Mouse (Mus musculus) kidney, embryonic 16.5 days (tissue): ENCODE data around the gene Ctnnbip1. TPM values are rescaled to one million over a fixed set of nuclear protein-coding genes. Genes with fewer than 3 reads are reported as not detected.

ENCODE experiments used
- ATAC-seq: fragments of 200-750 bp; cut with Nextera tagmentation; 2 replicates; pipeline ENCODE4 v1.8.0; 2017; ENCODE audit warnings: moderate TSS enrichment; ENCODE audit not compliant: low FRiP score, low TSS enrichment
- H3K27ac ChIP-seq: fragments of 300-500 bp; sonication (generic); 2 replicates; pipeline ENCODE4 v1.5.1; 2014; ENCODE audit warnings: low read length
- H3K27me3 ChIP-seq: fragments of 300-500 bp; sonication (generic); 2 replicates; pipeline ENCODE4 v1.6.1; 2014; ENCODE audit warnings: low read length, control low read depth, mixed read lengths; ENCODE audit not compliant: insufficient read depth
- H3K36me3 ChIP-seq: fragments of 300-500 bp; sonication (generic); 2 replicates; pipeline ENCODE4 v1.6.1; 2014; ENCODE audit warnings: low read length, control low read depth, mixed read lengths; ENCODE audit not compliant: insufficient read depth
- H3K4me1 ChIP-seq: fragments of 300-500 bp; sonication (generic); 2 replicates; pipeline ENCODE4 v1.6.1; 2014; ENCODE audit warnings: low read length, control low read depth, mixed read lengths; ENCODE audit not compliant: insufficient read depth
- H3K4me2 ChIP-seq: fragments of 300-500 bp; sonication (generic); replicated peaks from 2 replicates; pipeline ENCODE4 v1.6.1; 2014; ENCODE audit warnings: low read depth, low read length
- H3K4me3 ChIP-seq: fragments of 300-500 bp; sonication (generic); 2 replicates; pipeline ENCODE4 v1.5.1; 2014; ENCODE audit warnings: mild to moderate bottlenecking, low read length
- H3K9ac ChIP-seq: fragments of 300-500 bp; sonication (generic); replicated peaks from 2 replicates; pipeline ENCODE4 v1.6.1; 2014; ENCODE audit warnings: low read length
- H3K9me3 ChIP-seq: fragments of 300-500 bp; sonication (generic); 2 replicates; pipeline ENCODE4 v1.6.1; 2016; ENCODE audit warnings: low read length, control low read depth
- WGBS: fragments of 180-500 bp; shearing (Covaris S2); extraction: QIAGEN DNeasy Blood & Tissue Kit; methylation state at CpG from one replicate; pipeline ENCODE4 v1.1.7; 2014; 5-methylcytosine and 5-hydroxymethylcytosine counted together
- polyA plus RNA-seq: library from polyadenylated mRNA; unstranded; fragments of >200 nt; fragmentation: Nextera tagmentation; extraction: Ambion mirVana; gene quantifications from 2 replicates; pipeline ENCODE4 v1.2.1, GENCODE M21; 2015

The Ctnnbip1 gene
- polyA plus RNA-seq, 1 experiment from 2014 or later: 57.4 TPM

DNA sequence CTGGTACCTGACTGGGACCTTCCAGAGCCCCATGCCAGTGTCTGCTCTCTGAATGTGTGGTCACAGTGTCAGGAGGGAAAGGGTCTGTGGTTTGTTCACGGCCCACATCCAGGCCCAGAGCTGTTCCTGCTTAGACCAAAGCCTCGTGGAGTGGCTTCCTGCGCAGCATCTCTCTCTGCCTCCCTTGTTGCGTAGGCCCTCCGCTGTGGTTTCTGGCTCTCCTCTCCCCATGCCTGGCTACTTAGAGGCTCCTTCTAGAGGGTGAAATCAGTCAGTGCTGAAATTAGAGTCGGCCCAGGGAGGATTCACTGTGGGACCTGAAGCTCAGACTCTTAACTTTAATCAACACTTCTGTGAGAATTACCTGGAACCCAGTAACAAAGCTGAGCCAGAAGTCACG is 35.8 kb downstream of the Ctnnbip1 start:
- no peak for ATAC-seq
- Histone ChIP-seq H3K4me3 (no peak overlapping the region), H3K4me2 (no peak overlapping the region), H3K9me3 (no peaks in the 10 kb centered on the region), H3K9ac (no peak overlapping the region), H3K27ac (no peak overlapping the region), H3K27me3 (no peaks in the 10 kb centered on the region), H3K4me1 (no peaks in the 10 kb centered on the region), H3K36me3 (no peaks in the 10 kb centered on the region)
- 67% methylated on average over 7 of the region's 7 CpGs for WGBS

DNA sequence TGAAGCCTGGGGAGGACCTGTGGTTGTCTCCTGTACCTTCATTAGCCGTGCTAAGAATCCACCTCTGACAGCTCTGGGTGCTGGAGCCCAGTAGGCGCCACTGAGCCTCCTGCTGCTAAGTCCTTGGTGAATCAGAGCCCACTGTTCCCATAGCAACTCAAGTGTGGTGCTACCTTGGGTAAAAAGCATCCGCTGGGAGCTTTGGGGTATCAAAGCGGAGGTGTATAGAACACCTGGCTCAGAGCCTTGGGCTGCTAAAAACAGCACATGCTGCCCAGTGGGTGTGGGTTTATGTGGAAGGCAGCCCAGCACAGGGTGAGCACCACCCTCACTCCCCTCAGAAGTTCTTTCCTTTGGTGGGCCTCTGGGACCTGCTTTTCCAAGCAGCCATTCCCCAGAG is 38.1 kb downstream of the Ctnnbip1 start:
- no peaks in the 10 kb centered on the region for H3K9me3 ChIP-seq
- no peaks in the 10 kb centered on the region for H3K4me1 ChIP-seq
- H3K4me3 ChIP-seq: no peak overlapping the region
- H3K27me3 ChIP-seq: no peaks in the 10 kb centered on the region
- H3K4me2 ChIP-seq: no peak overlapping the region
- no peak overlapping the region for H3K27ac ChIP-seq
- peaks cover 11% of the 10 kb centered on the region; the same call in 1 of the 2 replicates for H3K36me3 ChIP-seq
- 93% methylated on average over 4 of the region's 4 CpGs for WGBS
- H3K9ac ChIP-seq: no peak overlapping the region
- no peak for ATAC-seq

DNA sequence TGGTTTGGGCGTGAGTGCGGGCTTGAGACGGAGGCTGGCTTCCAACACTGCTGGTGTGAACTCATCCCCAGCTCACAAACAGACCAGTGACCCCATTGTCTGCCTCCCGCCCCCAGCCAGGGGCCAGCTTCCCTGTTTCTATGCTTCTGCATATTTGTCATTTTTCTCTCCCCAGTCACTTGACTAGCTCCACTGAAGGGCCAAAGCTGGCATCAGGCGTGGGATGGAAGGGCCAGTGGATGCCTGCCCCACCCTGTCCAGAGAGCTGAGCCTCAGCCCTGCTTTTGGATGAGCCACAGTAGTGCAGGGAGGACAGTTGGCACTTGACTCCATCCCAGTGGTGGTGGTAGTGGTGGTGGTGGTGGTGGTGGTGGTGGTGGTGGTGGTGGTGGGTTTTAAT is 39.9 kb downstream of the Ctnnbip1 start:
- Histone ChIP-seq H3K9me3 (no peaks in the 10 kb centered on the region), H3K27me3 (no peaks in the 10 kb centered on the region), H3K27ac (no peak overlapping the region), H3K4me1 (peaks cover 5% of the 10 kb centered on the region), H3K4me3 (no peak overlapping the region), H3K36me3 (peaks cover 11% of the 10 kb centered on the region; the same call in 1 of the 2 replicates), H3K9ac (no peak overlapping the region), H3K4me2 (no peak overlapping the region)
- 84% methylated on average over 5 of the region's 5 CpGs for WGBS
- no peak for ATAC-seq

DNA sequence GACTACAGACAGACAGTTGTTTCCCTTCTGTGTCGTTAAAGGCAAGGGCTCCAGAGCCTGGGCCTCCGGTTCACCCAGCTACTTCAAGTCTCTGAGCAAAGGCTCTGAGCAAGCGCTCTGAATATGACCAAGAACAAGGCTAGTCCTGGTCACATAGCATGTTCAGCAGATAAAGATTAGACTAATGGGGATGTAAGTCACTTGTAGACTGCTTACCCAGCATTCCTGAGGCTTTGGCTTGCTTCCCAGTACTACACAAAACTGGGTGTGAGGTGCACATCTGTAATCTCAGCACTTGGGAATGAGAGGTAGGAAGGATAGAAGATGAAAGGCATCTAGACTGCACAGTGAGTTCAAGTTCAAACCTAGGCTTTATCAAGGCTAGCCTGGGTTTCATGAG is 40.4 kb downstream of the Ctnnbip1 start:
- Histone ChIP-seq H3K9me3 (no peaks in the 10 kb centered on the region), H3K4me3 (no peak overlapping the region)
- ATAC-seq: no peak

DNA sequence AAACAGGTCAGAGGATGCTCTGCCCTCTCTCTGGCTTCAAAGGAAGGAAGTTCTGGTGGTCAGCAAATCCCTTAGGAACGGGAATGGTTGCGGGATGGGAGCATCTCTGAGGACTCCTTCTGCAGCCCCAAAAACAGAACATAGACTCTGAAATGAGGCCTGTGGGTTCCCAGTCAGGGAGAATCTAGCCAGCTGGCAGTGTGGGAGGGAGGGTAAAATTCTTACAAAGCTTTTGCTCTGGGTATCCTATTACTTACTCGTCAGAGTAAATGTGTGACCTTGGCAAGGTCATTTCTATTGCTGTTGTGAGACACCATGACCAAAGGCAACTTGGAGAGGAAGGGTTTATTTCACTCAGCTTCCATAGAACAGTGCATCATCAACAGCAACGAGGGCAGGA is 43.4 kb downstream of the Ctnnbip1 start:
- Histone ChIP-seq H3K27ac (no peak overlapping the region), H3K9me3 (no peaks in the 10 kb centered on the region), H3K36me3 (peaks cover 11% of the 10 kb centered on the region; the same call in 1 of the 2 replicates), H3K4me2 (no peak overlapping the region), H3K4me3 (no peak overlapping the region), H3K27me3 (no peaks in the 10 kb centered on the region), H3K4me1 (peaks cover 20% of the 10 kb centered on the region), H3K9ac (no peak overlapping the region)
- no peak for ATAC-seq
- WGBS: 73% methylated on average over 4 of the region's 4 CpGs

More for the DNA sequence above, 40.4 kb downstream of the Ctnnbip1 start:
- Histone ChIP-seq H3K27ac (no peak overlapping the region), H3K4me1 (peaks cover 8% of the 10 kb centered on the region), H3K36me3 (peaks cover 11% of the 10 kb centered on the region; the same call in 1 of the 2 replicates), H3K9ac (no peak overlapping the region), H3K4me2 (no peak overlapping the region), H3K27me3 (no peaks in the 10 kb centered on the region)
- WGBS: 86% methylated on average over 3 of the region's 3 CpGs

DNA sequence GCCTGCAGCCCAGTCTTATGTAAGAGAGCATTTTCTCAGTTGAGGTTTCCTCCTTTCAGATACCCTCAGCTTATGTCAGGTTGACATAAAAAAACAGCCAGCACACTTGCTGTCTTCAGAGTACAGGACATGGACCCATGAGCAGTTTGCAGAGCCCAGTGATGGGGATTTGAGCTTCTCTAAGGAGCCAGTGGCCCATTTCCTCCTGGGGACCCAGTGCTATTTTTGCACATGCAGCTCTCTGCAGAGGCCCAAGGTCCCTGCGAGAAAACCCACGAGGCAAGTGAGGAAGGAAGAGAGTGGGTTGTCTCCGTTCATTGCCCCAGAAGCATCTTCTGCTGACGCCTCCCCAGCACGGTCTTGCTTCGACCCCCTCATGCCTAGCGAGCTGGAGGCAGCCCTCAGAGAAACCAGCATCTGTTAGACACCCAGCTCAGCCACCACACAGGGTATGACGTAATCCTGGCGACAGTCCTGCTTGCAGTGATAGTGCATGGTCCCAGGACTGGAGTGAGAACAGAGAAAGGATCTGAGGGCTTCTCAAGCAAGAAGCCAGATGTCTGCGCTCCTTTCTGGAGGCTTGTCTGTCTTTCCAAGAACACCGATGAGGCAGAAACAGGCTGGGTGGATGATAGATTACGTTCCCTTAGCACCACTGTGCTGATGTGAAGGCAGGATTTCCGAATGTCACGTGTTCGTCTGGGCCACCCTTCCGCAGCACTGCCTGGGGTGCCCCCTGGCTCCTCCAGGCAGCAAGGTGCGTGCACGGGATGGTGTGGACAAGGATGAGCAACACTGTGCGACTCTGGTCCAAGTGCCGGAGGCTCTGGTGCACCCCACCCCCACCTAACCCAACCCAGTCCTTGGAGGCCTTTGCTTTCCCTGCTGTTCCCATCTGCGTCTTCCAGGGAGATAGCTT is 44.2 kb downstream of the Ctnnbip1 start:
- 63% methylated on average over 21 of the region's 21 CpGs for WGBS
- no peak for ATAC-seq
- Histone ChIP-seq H3K27me3 (no peaks in the 10 kb centered on the region), H3K4me3 (no peak overlapping the region), H3K36me3 (peaks cover 11% of the 10 kb centered on the region; the same call in 1 of the 2 replicates), H3K4me1 (peaks cover 21% of the 10 kb centered on the region), H3K27ac (no peak overlapping the region), H3K9ac (no peak overlapping the region; the same call in 1 of the 2 replicates), H3K4me2 (no peak overlapping the region), H3K9me3 (no peaks in the 10 kb centered on the region)

DNA sequence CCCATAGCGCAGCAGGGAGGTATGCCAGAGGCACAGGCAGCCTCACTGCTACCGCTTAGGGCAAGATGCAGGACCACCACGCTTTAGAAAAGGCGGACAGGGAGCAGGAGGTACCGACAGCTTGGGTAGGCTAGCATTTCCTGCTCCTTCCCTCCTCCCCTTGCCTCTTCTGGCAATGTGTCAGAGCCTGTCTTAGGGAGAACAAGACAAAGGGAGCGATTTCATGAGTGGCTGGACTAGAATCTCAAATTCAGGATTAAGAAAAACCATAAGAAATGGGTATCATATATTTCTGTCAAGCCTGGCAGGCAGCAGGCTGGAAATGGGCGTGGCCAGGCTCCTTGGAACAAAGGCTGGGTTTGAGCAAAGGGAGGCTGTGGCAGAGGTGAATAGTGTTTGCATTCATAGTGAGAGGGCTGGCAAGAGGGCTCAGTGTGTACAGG is 44.9 kb downstream of the Ctnnbip1 start:
- 42% methylated on average over 7 of the region's 7 CpGs for WGBS
- H3K27me3 ChIP-seq: no peaks in the 10 kb centered on the region
- H3K36me3 ChIP-seq: peaks cover 11% of the 10 kb centered on the region; the same call in 1 of the 2 replicates
- no peak overlapping the region for H3K27ac ChIP-seq
- peaks cover 23% of the 10 kb centered on the region for H3K4me1 ChIP-seq
- no peaks in the 10 kb centered on the region for H3K9me3 ChIP-seq
- ATAC-seq: no peak
- no peak overlapping the region for H3K4me2 ChIP-seq
- no peak overlapping the region for H3K4me3 ChIP-seq
- H3K9ac ChIP-seq: no peak overlapping the region; the same call in 1 of the 2 replicates

DNA sequence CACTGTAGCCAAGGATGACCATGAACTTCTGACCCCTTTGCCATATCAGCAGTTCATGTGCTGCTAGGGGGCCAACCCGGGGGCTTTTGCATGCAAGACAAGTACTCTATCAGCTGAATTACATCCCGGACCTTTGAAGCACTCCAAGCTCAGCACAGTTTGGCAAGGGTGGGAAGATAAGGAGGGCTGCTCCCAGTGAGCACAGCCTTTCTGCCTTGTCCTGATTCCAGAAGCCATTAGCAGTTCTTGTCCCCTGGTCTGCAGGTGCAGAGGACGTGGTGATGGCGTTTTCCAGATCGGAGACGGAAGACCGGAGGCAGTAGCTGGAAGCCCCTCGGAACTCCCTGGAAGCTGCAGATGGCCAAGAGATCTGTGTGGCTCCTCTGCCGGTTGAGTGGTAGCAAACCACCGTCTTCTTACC is 45.9 kb downstream of the Ctnnbip1 start:
- WGBS: 79% methylated on average over 10 of the region's 10 CpGs
- Histone ChIP-seq H3K27ac (peak overlapping the region; percentile 75; the same call in 1 of the 2 replicates), H3K4me1 (peaks cover 23% of the 10 kb centered on the region), H3K4me2 (peak overlapping the region; percentile 42; the same call in 1 of the 2 replicates), H3K9ac (no peak overlapping the region), H3K9me3 (no peaks in the 10 kb centered on the region), H3K36me3 (peaks cover 11% of the 10 kb centered on the region; the same call in 1 of the 2 replicates), H3K27me3 (no peaks in the 10 kb centered on the region), H3K4me3 (no peak overlapping the region)
- no peak for ATAC-seq

DNA sequence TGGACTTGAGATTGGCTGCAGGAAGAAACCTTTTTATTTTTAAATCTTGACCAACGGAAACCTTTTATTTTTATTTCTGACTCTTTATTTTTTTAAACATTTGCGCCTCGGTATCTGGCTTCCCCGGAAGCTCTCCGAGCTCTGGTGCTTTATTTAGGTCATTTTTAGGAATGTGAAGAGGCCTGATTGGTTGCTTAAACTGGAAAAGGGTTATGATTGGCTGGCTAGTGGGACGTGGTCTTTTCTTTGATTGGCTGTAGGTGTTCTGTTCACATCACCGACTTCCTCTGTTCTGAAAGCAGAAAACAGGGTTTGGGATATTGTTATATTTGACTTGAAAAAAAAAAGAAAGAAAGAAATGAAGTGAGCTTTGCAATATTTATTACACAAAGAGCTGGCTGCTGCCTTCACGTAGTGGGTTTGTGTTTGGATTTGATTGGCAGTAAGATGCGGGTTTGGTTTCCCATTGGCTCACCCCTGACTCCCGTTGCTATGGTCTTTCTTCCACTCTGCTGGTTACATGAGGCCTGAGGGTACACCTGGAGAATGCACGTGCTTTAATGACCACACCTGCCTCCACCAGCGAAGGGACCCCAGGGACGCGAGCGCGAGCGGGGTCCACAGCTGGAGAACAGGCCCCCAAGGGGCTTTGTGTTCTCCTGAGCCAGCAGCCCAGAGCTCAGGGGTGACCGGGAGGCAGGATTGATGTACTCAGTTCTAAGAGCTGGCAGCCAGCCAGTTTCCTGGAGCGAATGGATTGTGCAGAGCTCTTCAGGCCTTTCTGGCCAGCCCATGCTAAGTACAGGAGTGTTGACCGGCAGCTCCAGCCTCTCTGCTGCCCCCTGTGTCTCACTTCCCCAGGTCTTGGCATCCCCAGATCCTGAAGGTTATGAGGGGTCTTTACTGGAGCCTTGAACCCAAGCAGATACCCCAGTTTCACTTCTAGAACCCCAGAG is 46.7 kb downstream of the Ctnnbip1 start:
- H3K27me3 ChIP-seq: no peaks in the 10 kb centered on the region
- H3K4me3 ChIP-seq: peak overlapping the region; percentile 18; the same call in 1 of the 2 replicates
- peaks cover 7% of the 10 kb centered on the region; the same call in 1 of the 2 replicates for H3K36me3 ChIP-seq
- no peaks in the 10 kb centered on the region for H3K9me3 ChIP-seq
- peak; percentile 83 for ATAC-seq
- peak overlapping the region; percentile 20; the same call in 1 of the 2 replicates for H3K9ac ChIP-seq
- H3K27ac ChIP-seq: peak overlapping the region; percentile 75
- peak overlapping the region; percentile 42 for H3K4me2 ChIP-seq
- 37% methylated on average over 20 of the region's 20 CpGs for WGBS
- peaks cover 23% of the 10 kb centered on the region for H3K4me1 ChIP-seq
